Mouse (Mus musculus) neural tube, embryonic 14.5 days (tissue): ENCODE results near the gene Cd79a. TPM values are rescaled to one million over a fixed set of nuclear protein-coding genes. Genes with fewer than 3 reads are reported as not detected.

Experiments used
- ATAC-seq: fragments of 200-750 bp; cut with Nextera tagmentation; 2 replicates; pipeline ENCODE4 v1.8.0; 2017; ENCODE audit warnings: low read depth, mild to moderate bottlenecking, moderate TSS enrichment, moderate library complexity
- H3K27ac ChIP-seq: fragments of 300-500 bp; sonication (generic); 2 replicates; pipeline ENCODE4 v1.5.1; 2014; ENCODE audit warnings: low read depth, mild to moderate bottlenecking, control low read depth, low read length, moderate library complexity, mixed read lengths
- H3K27me3 ChIP-seq: fragments of 300-500 bp; sonication (generic); 2 replicates; pipeline ENCODE4 v1.6.1; 2014; ENCODE audit warnings: low read length; ENCODE audit not compliant: control insufficient read depth, insufficient read depth
- H3K36me3 ChIP-seq: fragments of 300-500 bp; sonication (generic); 2 replicates; pipeline ENCODE4 v1.6.1; 2014; ENCODE audit warnings: low read length, mixed read lengths; ENCODE audit not compliant: control insufficient read depth, insufficient read depth
- H3K4me1 ChIP-seq: fragments of 300-500 bp; sonication (generic); 2 replicates; pipeline ENCODE4 v1.6.1; 2014; ENCODE audit warnings: low read length; ENCODE audit not compliant: control insufficient read depth, insufficient read depth
- H3K4me2 ChIP-seq: fragments of 300-500 bp; sonication (generic); 2 replicates; pipeline ENCODE4 v1.6.1; 2014; ENCODE audit warnings: mild to moderate bottlenecking, low read depth, low read length, control low read depth
- H3K4me3 ChIP-seq: fragments of 300-500 bp; sonication (generic); 2 replicates; pipeline ENCODE4 v1.5.1; 2014; ENCODE audit warnings: low read depth, low read length, control low read depth, mixed read lengths
- H3K9ac ChIP-seq: fragments of 300-500 bp; sonication (generic); replicated peaks from 2 replicates; pipeline ENCODE4 v1.6.1; 2014; ENCODE audit warnings: low read depth, mild to moderate bottlenecking, control low read depth, low read length, mixed read lengths
- H3K9me3 ChIP-seq: fragments of 300-500 bp; sonication (generic); 2 replicates; pipeline ENCODE4 v1.6.1; 2016; ENCODE audit warnings: low read length; ENCODE audit not compliant: control insufficient read depth
- WGBS: fragments of 180-500 bp; shearing (Covaris S2); extraction: QIAGEN DNeasy Blood & Tissue Kit; methylation state at CpG from one replicate; pipeline ENCODE4 v1.1.7; 2014; 5-methylcytosine and 5-hydroxymethylcytosine counted together
- polyA plus RNA-seq: library from polyadenylated mRNA; unstranded; fragments of >200 nt; fragmentation: Nextera tagmentation; extraction: Ambion mirVana; gene quantifications from 2 replicates; pipeline ENCODE4 v1.2.1, GENCODE M21; 2014

Cd79a gene
- polyA plus RNA-seq, 1 experiment from 2014 or later: 0.16 TPM

DNA sequence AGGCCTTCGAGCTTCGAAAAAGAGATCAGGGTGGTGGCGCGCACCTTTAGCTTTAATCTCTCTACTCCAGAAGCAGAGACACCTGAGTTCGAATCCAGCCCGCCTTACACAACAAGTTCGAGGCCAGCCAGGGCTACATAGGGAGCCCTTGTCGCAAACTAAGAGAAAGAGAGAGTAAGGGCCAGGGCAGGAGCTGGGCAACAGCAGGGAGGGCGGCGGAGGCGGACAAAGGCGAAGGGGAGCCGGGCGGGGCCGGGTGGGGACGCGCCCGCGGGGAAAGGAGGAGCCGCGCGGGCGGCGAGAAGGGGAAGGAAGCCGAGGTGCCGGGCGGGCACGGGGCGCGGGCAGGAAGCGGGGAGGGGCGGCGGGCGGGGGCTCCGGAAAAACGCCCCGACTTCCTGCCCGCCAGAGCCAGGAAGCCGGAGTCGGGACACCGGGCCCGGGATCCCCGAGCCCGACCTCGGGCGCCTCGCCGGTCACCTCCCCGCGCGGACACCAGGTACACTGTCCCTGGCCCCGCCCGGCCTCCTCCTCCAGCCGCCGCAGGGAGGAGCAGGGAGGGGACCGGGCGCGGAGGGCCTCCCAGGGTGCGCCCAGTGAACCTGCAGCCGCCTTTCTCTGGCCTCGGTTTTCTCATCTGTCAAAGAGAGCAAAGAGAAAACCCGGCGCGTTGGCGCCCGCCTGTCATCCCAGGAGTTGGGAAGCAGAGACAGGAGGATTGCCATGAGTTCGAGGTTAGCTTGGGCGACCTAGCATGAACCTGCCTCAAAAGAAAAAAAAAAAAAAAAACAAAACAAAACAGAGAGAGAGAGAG is 5.7 kb downstream of the Cd79a start, which contains the start of gene Arhgef1:
Gene Arhgef1 (plus strand): TSS at position 283 of the 814 bp plus-strand sequence.
- peaks cover 10% of the 10 kb centered on the region; the same call in 1 of the 2 replicates for H3K4me1 ChIP-seq
- no peak for ATAC-seq
- WGBS: 7% methylated on average over 49 of the region's 68 CpGs
- H3K9ac ChIP-seq: peak within 1 kb of the TSS; percentile 70
- no peaks in the 10 kb centered on the region for H3K36me3 ChIP-seq
- peak within 1 kb of the TSS; percentile 84 for H3K4me2 ChIP-seq
- no peaks in the 10 kb centered on the region for H3K27me3 ChIP-seq
- H3K4me3 ChIP-seq: peak within 1 kb of the TSS; percentile 48
- no peaks in the 10 kb centered on the region for H3K9me3 ChIP-seq
- H3K27ac ChIP-seq: peak within 1 kb of the TSS; percentile 66

- peak overlapping the region; percentile 84 for H3K4me2 ChIP-seq
- peak overlapping the region; percentile 70 for H3K9ac ChIP-seq
- ATAC-seq: no peak
- peak overlapping the region; percentile 66 for H3K27ac ChIP-seq
- H3K4me1 ChIP-seq: peaks cover 10% of the 10 kb centered on the region; the same call in 1 of the 2 replicates
- H3K36me3 ChIP-seq: no peaks in the 10 kb centered on the region
- H3K4me3 ChIP-seq: peak overlapping the region; percentile 48
- H3K27me3 ChIP-seq: no peaks in the 10 kb centered on the region
- WGBS: 47% methylated on average over 10 of the region's 10 CpGs
- H3K9me3 ChIP-seq: no peaks in the 10 kb centered on the region
These were observed 6.3 kb downstream of the Cd79a start for GRCm38 (mm10) chr7:24903444-24903825.

- no peaks in the 10 kb centered on the region for H3K27me3 ChIP-seq
- H3K36me3 ChIP-seq: no peaks in the 10 kb centered on the region
- peak overlapping the region; percentile 63 for H3K27ac ChIP-seq
- H3K9ac ChIP-seq: peak overlapping the region; percentile 76
- ATAC-seq: peak; percentile 97
- peak overlapping the region; percentile 84 for H3K4me2 ChIP-seq
- no peaks in the 10 kb centered on the region for H3K9me3 ChIP-seq
- peak overlapping the region; percentile 48 for H3K4me3 ChIP-seq
- 1% methylated on average over 24 of the region's 30 CpGs for WGBS
- H3K4me1 ChIP-seq: peaks cover 10% of the 10 kb centered on the region; the same call in 1 of the 2 replicates
These were observed 6.9 kb downstream of the Cd79a start for GRCm38 (mm10) chr7:24904070-24904483.

- Histone ChIP-seq H3K9me3 (no peaks in the 10 kb centered on the region), H3K4me3 (peak overlapping the region; percentile 48; the same call in 1 of the 2 replicates), H3K27ac (no peak overlapping the region), H3K9ac (peak overlapping the region; percentile 76; the same call in 1 of the 2 replicates), H3K27me3 (no peaks in the 10 kb centered on the region), H3K4me2 (peak overlapping the region; percentile 84), H3K4me1 (peaks cover 10% of the 10 kb centered on the region; the same call in 1 of the 2 replicates), H3K36me3 (no peaks in the 10 kb centered on the region)
- WGBS: 16% methylated on average over 3 of the region's 3 CpGs
- no peak for ATAC-seq
These were observed 7.8 kb downstream of the Cd79a start for GRCm38 (mm10) chr7:24904936-24905335.

- no peaks in the 10 kb centered on the region for H3K27me3 ChIP-seq
- no peak overlapping the region for H3K9ac ChIP-seq
- 34% methylated on average over 6 of the region's 6 CpGs for WGBS
These were observed 9.4 kb downstream of the Cd79a start for GRCm38 (mm10) chr7:24906551-24906950.

GRCm38 (mm10) chr7:24907211-24907748 is 10.1 kb downstream of the Cd79a start:
- H3K9ac ChIP-seq: no peak overlapping the region

More at GRCm38 (mm10) chr7:24906551-24906950, 9.4 kb downstream of the Cd79a start:
- no peaks in the 10 kb centered on the region for H3K9me3 ChIP-seq
- no peaks in the 10 kb centered on the region for H3K36me3 ChIP-seq
- H3K4me3 ChIP-seq: no peak overlapping the region
- no peak overlapping the region for H3K4me2 ChIP-seq
- no peak for ATAC-seq
- H3K4me1 ChIP-seq: peaks cover 10% of the 10 kb centered on the region; the same call in 1 of the 2 replicates
- no peak overlapping the region for H3K27ac ChIP-seq

GRCm38 (mm10) chr7:24912480-24912879 is 15.3 kb downstream of the Cd79a start:
- peaks cover 14% of the 10 kb centered on the region; the same call in 1 of the 2 replicates for H3K36me3 ChIP-seq
- no peaks in the 10 kb centered on the region for H3K27me3 ChIP-seq
- no peaks in the 10 kb centered on the region for H3K9me3 ChIP-seq
- no peak overlapping the region for H3K4me2 ChIP-seq
- H3K27ac ChIP-seq: no peak overlapping the region
- no peak for ATAC-seq
- H3K4me1 ChIP-seq: no peaks in the 10 kb centered on the region
- H3K9ac ChIP-seq: no peak overlapping the region
- H3K4me3 ChIP-seq: no peak overlapping the region
- whole genome bisulfite sequencing: 93% methylated on average over 14 of the region's 14 CpGs

More at GRCm38 (mm10) chr7:24907211-24907748, 10.1 kb downstream of the Cd79a start:
- Histone ChIP-seq H3K27me3 (no peaks in the 10 kb centered on the region), H3K4me2 (no peak overlapping the region), H3K27ac (no peak overlapping the region), H3K36me3 (no peaks in the 10 kb centered on the region), H3K4me1 (peaks cover 10% of the 10 kb centered on the region; the same call in 1 of the 2 replicates), H3K4me3 (no peak overlapping the region), H3K9me3 (no peaks in the 10 kb centered on the region)
- no peak for ATAC-seq
- 32% methylated on average over 13 of the region's 13 CpGs for WGBS

GRCm38 (mm10) chr7:24918763-24919323 is 21.7 kb downstream of the Cd79a start:
- Histone ChIP-seq H3K4me3 (no peak overlapping the region), H3K4me2 (no peak overlapping the region), H3K9ac (no peak overlapping the region), H3K4me1 (no peaks in the 10 kb centered on the region), H3K27ac (no peak overlapping the region), H3K27me3 (no peaks in the 10 kb centered on the region), H3K36me3 (peaks cover 50% of the 10 kb centered on the region), H3K9me3 (no peaks in the 10 kb centered on the region)
- no peak for ATAC-seq
- WGBS: 91% methylated on average over 20 of the region's 20 CpGs
